In genomic region chr10:126869372-126870318, GRCm38 (mm10) we compare ENCODE assay signal across 8 mouse cellular contexts. TPM values are rescaled to one million over a fixed set of nuclear protein-coding genes. Genes with fewer than 3 reads are reported as not detected.
A peak's percentile ranks its signal among the peaks of the same experiment; 100 is the strongest.
DNase-seq lines count a peak whose midpoint lies in the region; ATAC-seq and TF ChIP-seq lines count a peak whose summit lies in the region.

No protein-coding gene starts in this region.

- H3K4me3 ChIP-seq in testis, adult 2 months (ENCODE audit: control insufficient read depth, low read depth, low read length): peak overlapping the region; percentile 0; the same call in 1 of the 2 replicates
- H3K4me3 ChIP-seq in limb, embryonic 12.5 days (replicated peaks): no peak overlapping the region
- 0 out of 2 replicates have a peak overlapping the region, but pooled peaks have one; percentile 12 for H3K4me3 ChIP-seq in midbrain, embryonic 14.5 days (replicated peaks; ENCODE audit: low read depth, low read length)

- no peak overlapping the region for H3K27ac ChIP-seq in testis, adult 2 months (ENCODE audit: control insufficient read depth, insufficient read depth, low read depth, low read length)
- no peak overlapping the region for H3K27ac ChIP-seq in limb, embryonic 12.5 days
- no peak overlapping the region for H3K27ac ChIP-seq in midbrain, embryonic 14.5 days (replicated peaks; ENCODE audit: low read depth, low read length)

- DNase-seq in testis, postnatal 14 days (ENCODE audit: low spot score): no peak
- peak; percentile 68 for DNase-seq in embryo, embryonic 9.5 days (ENCODE audit: extremely low spot score)
- DNase-seq in kidney, adult 18-20 months: peak; percentile 76
- DNase-seq in midbrain, embryonic 14.5 days: peak; percentile 90
- peak; percentile 50 for DNase-seq in spleen, adult 12 weeks (ENCODE audit: low spot score)

- no peaks in the 10 kb centered on the region for H3K36me3 ChIP-seq in testis, adult 2 months (ENCODE audit: control insufficient read depth, insufficient read depth, low read length)
- H3K36me3 ChIP-seq in limb, embryonic 12.5 days: no peaks in the 10 kb centered on the region
- H3K36me3 ChIP-seq in midbrain, embryonic 14.5 days (ENCODE audit: control insufficient read depth, insufficient read depth, low read length): no peaks in the 10 kb centered on the region

- TF ChIP-seq POLR2A in testis, adult 2 months (IDR thresholded peaks at IDR 0.05; ENCODE audit: control insufficient read depth, low read depth, low read length): no peak

- peak; percentile 80; the same call in 1 of the 2 replicates for TF ChIP-seq CTCF in testis, adult 2 months (IDR thresholded peaks at IDR 0.05; ENCODE audit: control insufficient read depth, insufficient read depth, insufficient replicate concordance, low read depth, low read length)

- H3K4me1 ChIP-seq in testis, adult 2 months (ENCODE audit: control insufficient read depth, insufficient read depth, low read length): no peaks in the 10 kb centered on the region; the same call in none of the 2 replicates
- no peaks in the 10 kb centered on the region for H3K4me1 ChIP-seq in limb, embryonic 12.5 days (replicated peaks)
- H3K4me1 ChIP-seq in midbrain, embryonic 14.5 days (ENCODE audit: control insufficient read depth, insufficient read depth, low read length): 0 out of 2 replicates have a peak, but pooled peaks cover 6% of the 10 kb centered on the region

- H3K9me3 ChIP-seq in limb, embryonic 12.5 days: no peaks in the 10 kb centered on the region
- no peaks in the 10 kb centered on the region for H3K9me3 ChIP-seq in midbrain, embryonic 14.5 days (ENCODE audit: control insufficient read depth, low read length)

- H3K4me2 ChIP-seq in limb, embryonic 12.5 days: peak overlapping the region; percentile 40
- peak overlapping the region; percentile 47 for H3K4me2 ChIP-seq in midbrain, embryonic 14.5 days (ENCODE audit: low read length)

- H3K9ac ChIP-seq in limb, embryonic 12.5 days (replicated peaks): no peak overlapping the region
- peak overlapping the region; percentile 31; the same call in 1 of the 2 replicates for H3K9ac ChIP-seq in midbrain, embryonic 14.5 days (replicated peaks; ENCODE audit: low read length)

- peak; percentile 97 for ATAC-seq in granulocyte monocyte progenitor cell, adult 5-6 weeks (replicated peaks; ENCODE audit: poor library complexity, severe bottlenecking)
- peak; percentile 66 for ATAC-seq in limb, embryonic 12.5 days (ENCODE audit: insufficient number of reproducible peaks, insufficient read depth, low FRiP score, low TSS enrichment, low read depth)
- peak; percentile 50; the same call in 1 of the 2 replicates for ATAC-seq in midbrain, embryonic 14.5 days (ENCODE audit: low FRiP score, low TSS enrichment)

- no peaks in the 10 kb centered on the region for H3K27me3 ChIP-seq in testis, adult 2 months (ENCODE audit: control insufficient read depth, insufficient read depth, low read length)
- H3K27me3 ChIP-seq in limb, embryonic 12.5 days: no peaks in the 10 kb centered on the region
- H3K27me3 ChIP-seq in midbrain, embryonic 14.5 days (ENCODE audit: control insufficient read depth, insufficient read depth, low read length): no peaks in the 10 kb centered on the region

- 29% methylated on average over 23 of the region's 23 CpGs for WGBS in limb, embryonic 12.5 days
- 24% methylated on average over 23 of the region's 23 CpGs for WGBS in midbrain, embryonic 14.5 days

RNA-seq across cellular contexts. Expression of gene Atp23, which starts 31.5 kb away (rescaled TPM):
- 10.3 TPM in 2 replicates for polyA plus RNA-seq in testis, adult 2 months (2012; rRNA removed)
- 19.0 and 20.2 TPM in 2 replicates for total RNA-seq in granulocyte monocyte progenitor cell, adult 5-6 weeks (2014; fragmentation: Nextera tagmentation)
- total RNA-seq in granulocyte monocyte progenitor cell, adult 5-6 weeks (2017): 12.8 and 15.7 TPM in 2 replicates
- 22.9 TPM in 2 replicates for polyA plus RNA-seq in limb, embryonic 12.5 days (2016; fragmentation: Nextera tagmentation; extraction: Ambion mirVana)
- 13.6 and 14.1 TPM in 2 replicates for polyA plus RNA-seq in midbrain, embryonic 14.5 days (2014; fragmentation: Nextera tagmentation; extraction: Ambion mirVana)
